Mouse (Mus musculus): ENCODE measurements at regions not wholly inside any gene's neighbourhood (a gene's known extent, or its start where the extent isn't known, plus 50 kb on each side); places are given as distances from the start of the nearest gene placed in this dataset.

DNA sequence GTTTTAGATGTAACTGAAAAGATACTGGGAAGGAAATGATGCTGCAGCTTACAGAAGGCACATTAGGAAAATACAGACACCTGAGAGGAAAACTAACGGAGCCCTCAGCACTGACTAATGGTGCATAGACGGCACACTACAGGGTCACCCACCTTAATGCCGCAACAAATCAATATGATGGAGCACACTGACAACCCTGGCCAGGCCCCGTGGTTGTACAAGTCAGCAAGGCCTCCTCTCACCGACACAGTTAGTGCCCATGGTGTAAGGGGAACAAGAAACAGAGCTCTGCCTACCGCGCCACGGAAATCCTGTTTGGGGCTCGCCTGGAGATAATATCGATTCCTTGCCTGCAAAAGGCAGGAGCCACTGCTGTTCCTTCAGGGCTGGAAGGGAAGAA lies 273.9 kb downstream of the Prim2 start:
- DNase-seq (ENCODE audit: low spot score), result no peak

DNA sequence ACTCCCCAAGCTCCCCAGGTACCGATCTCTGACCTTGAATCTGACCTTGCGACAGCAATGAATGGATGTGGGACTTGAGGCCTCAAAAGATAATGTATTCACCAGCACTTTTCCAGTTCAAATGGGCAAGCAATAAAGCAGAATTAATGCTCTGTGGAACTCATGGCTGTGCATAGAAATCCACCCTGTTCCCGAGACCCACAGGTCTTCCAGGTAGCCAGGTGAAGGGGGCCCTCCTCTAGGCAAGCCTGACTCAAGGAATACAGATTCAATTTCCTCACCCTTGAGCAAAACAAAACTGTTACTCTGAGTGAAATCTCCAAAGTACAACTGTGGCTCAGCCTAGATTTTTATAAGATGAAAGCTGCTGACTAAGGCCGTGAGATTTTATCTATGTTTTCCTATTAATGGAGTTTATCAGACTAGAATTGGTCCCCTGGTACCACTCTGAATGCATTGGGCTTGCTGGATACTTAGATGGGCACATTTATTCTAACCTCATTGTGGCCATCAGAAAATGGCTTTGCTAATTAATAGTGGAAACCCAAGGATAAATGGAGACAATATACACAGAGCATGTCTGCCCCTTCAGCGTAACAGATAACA lies 274.5 kb downstream of the Prim2 start:
- no peak for DNase-seq (ENCODE audit: low spot score)

DNA sequence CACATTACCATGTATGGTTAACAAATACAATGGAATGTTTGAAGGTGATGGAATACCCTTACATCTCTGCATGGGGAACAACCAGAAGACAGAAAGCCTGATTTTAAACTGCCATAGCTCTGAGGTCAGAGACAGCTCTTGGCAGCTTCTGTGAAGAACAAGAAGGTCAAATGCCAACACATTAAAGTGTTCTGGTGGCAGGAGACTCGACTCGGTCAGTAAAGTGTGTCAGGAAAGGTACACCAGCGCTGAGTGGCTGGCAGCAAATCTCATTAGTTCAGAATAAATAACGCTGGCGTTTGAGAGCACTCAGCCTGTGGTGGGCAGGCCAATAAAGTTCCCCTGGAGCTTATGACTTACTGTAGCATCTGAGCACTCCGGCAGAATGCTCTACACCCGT lies 298.8 kb downstream of the Prim2 start:
- no peak for DNase-seq (ENCODE audit: low spot score)

DNA sequence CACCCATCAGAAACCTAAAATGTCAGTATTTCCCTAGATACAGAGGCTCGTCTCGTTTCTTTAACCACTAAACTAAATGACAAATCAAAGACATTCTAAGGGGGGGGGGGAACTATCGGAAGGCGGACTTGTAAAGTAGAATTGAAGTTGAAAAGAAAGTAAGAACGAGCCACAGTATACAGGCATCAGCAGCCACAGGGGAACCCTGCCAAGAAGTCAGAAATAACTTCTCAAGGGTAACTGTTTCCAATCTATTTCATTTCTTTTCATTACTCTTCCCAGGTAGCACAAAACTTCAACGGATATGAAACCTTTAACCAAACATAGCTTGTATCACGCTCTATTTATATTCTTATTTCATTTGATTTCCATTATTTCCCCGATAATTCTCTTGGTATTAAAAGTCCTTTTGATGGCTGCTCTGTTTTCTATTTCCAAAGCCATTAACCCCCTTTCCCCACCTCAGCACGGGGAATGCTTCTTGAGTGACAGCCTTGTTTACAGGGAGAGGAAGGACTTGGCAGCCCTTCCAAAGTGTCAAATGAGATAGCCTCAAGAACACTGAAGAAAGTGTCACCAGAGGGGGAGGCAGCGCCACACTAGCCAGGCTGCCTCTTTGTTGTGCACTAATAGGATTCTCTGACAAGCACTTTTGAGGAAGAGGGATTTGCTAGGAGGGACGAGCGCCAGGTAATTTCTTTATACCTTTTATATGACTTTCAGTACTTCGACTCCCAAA lies 306.7 kb downstream of the Prim2 start:
- DNase-seq (ENCODE audit: low spot score), result no peak

DNA sequence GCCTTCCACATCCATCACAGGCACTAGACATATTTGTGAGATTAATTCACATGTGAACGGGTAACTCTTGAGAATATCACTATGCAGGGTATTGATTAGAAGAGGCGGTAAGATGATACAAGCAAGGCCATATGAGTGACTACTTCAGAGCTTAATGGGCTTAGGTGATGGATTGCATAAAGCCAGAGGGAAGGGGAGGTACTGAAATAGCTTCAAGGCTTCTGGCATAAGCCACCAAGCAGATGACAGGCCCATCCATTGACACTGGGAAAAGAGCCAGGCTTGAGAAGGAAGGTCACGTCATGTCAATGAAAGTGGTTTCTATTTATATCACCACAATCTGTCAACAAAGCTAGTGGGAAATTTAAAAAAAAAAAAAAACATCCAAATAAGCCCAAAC lies 335.5 kb downstream of the Prim2 start:
- DNase-seq (ENCODE audit: low spot score), result peak; percentile 17

All from adipocyte (in vitro differentiated cells).